ENCODE assay signal across 28 mouse cellular contexts in genomic region chr10:4323885-4324284, GRCm38 (mm10). TPM values are rescaled to one million over a fixed set of nuclear protein-coding genes. Genes with fewer than 3 reads are reported as not detected.
"Had no signal": no experiment of that assay in that cellular context is flagged by ENCODE, and none has a peak within 500 bp of the region (broad histone marks: within the 10 kb centered on the region; RNA-seq: fewer than 3 reads in every experiment).

No protein-coding gene starts in this region.

- ATAC-seq: forebrain, embryonic 13.5 days; forebrain, embryonic 14.5 days; forebrain, embryonic 15.5 days; forebrain, embryonic 16.5 days; forebrain, postnatal 0 days had no signal

- H3K27ac ChIP-seq: embryonic facial prominence, embryonic 10.5 days; embryonic facial prominence, embryonic 12.5 days; embryonic facial prominence, embryonic 13.5 days; embryonic facial prominence, embryonic 15.5 days; forebrain, embryonic 10.5 days; forebrain, embryonic 12.5 days; forebrain, embryonic 13.5 days; forebrain, embryonic 15.5 days; gastrocnemius, adult 2 months; heart, adult 2 months had no signal

- H3K27me3 ChIP-seq: embryonic facial prominence, embryonic 12.5 days; embryonic facial prominence, embryonic 15.5 days; forebrain, embryonic 12.5 days; forebrain, embryonic 13.5 days; forebrain, embryonic 15.5 days had no signal

- DNase-seq: cerebellum, adult 2 months; cerebellum, adult 8-10 months; cerebellum, adult 9-10 months; cerebellum, adult 9-11 months; cerebellum, postnatal 14 days; cerebellum, postnatal 36 days; embryo, embryonic 11 days; forebrain, postnatal 0 days; gastrocnemius, adult 2 months; gastrocnemius, postnatal 10 days; gastrocnemius, postnatal 14 days; gastrocnemius, postnatal 25 days; gastrocnemius, postnatal 36 days; heart, adult 11 months; heart, adult 18-20 months; heart, adult 2 months had no signal

- H3K9ac ChIP-seq: embryonic facial prominence, embryonic 12.5 days; embryonic facial prominence, embryonic 13.5 days; embryonic facial prominence, embryonic 15.5 days; forebrain, embryonic 12.5 days; forebrain, embryonic 13.5 days; forebrain, embryonic 15.5 days; forebrain, postnatal 0 days had no signal

- H3K4me2 ChIP-seq: embryonic facial prominence, embryonic 12.5 days; embryonic facial prominence, embryonic 13.5 days; embryonic facial prominence, embryonic 15.5 days; forebrain, embryonic 12.5 days; forebrain, embryonic 13.5 days; forebrain, embryonic 15.5 days had no signal

- H3K9me3 ChIP-seq: embryonic facial prominence, embryonic 10.5 days; embryonic facial prominence, embryonic 12.5 days; embryonic facial prominence, embryonic 13.5 days; embryonic facial prominence, embryonic 15.5 days; forebrain, embryonic 12.5 days; forebrain, embryonic 13.5 days; forebrain, embryonic 15.5 days had no signal

- H3K4me3 ChIP-seq: embryonic facial prominence, embryonic 10.5 days; embryonic facial prominence, embryonic 12.5 days; embryonic facial prominence, embryonic 13.5 days; embryonic facial prominence, embryonic 15.5 days; erythroblast, embryonic 14.5 days; forebrain, embryonic 10.5 days; forebrain, embryonic 12.5 days; forebrain, embryonic 13.5 days; forebrain, embryonic 15.5 days; gastrocnemius, adult 2 months; heart, adult 2 months had no signal

- H3K4me1 ChIP-seq: forebrain, embryonic 12.5 days; forebrain, embryonic 13.5 days; forebrain, embryonic 15.5 days had no signal

- H3K36me3 ChIP-seq: embryonic facial prominence, embryonic 10.5 days; embryonic facial prominence, embryonic 12.5 days; embryonic facial prominence, embryonic 13.5 days; embryonic facial prominence, embryonic 15.5 days; forebrain, embryonic 10.5 days; forebrain, embryonic 12.5 days; forebrain, embryonic 15.5 days had no signal

RNA-seq across cellular contexts. Expression of gene Akap12, which starts 57.7 kb away (rescaled TPM):
- total RNA-seq: granulocyte monocyte progenitor cell, adult 5-6 weeks had no signal
